Mouse (Mus musculus) splenic B cell, adult 2 months (primary cell): ENCODE results near the gene Ing3.
A peak's percentile ranks its signal among the peaks of the same experiment; 100 is the strongest.

Source experiments
- DNase-seq: peaks from one replicate; pipeline ENCODE4 v3.0.0-alpha.2; 2011; ENCODE audit warnings: low read depth, low spot score
- H3K27me3 ChIP-seq: 2 replicates; pipeline ENCODE4 v1.6.1; 2012; ENCODE audit warnings: mild to moderate bottlenecking, low read length, moderate library complexity, mixed read lengths; ENCODE audit not compliant: control insufficient read depth, poor library complexity, insufficient read depth, severe bottlenecking
- H3K36me3 ChIP-seq: 2 replicates; pipeline ENCODE4 v1.6.1; 2012; ENCODE audit warnings: mild to moderate bottlenecking, low read length, moderate library complexity, mixed read lengths; ENCODE audit not compliant: control insufficient read depth, poor library complexity, insufficient read depth, severe bottlenecking

Gene Ing3

GRCm38 (mm10) chr6:21985732-21986540 lies 36.6 kb downstream of the Ing3 start, which contains the start of gene Cped1:
Cped1 (plus strand) TSS chr6:21985916.
- DNase-seq = peak; percentile 39

GRCm38 (mm10) chr6:21986660-21987331 lies 37.4 kb downstream of the Ing3 start:
- Histone ChIP-seq H3K36me3 (no peaks in the 10 kb centered on the region), H3K27me3 (no peaks in the 10 kb centered on the region)
- DNase-seq = peak; percentile 4

More at GRCm38 (mm10) chr6:21985732-21986540, 36.6 kb downstream of the Ing3 start, which contains the start of gene Cped1:
- H3K27me3 ChIP-seq = no peaks in the 10 kb centered on the region
- no peaks in the 10 kb centered on the region for H3K36me3 ChIP-seq

DNA sequence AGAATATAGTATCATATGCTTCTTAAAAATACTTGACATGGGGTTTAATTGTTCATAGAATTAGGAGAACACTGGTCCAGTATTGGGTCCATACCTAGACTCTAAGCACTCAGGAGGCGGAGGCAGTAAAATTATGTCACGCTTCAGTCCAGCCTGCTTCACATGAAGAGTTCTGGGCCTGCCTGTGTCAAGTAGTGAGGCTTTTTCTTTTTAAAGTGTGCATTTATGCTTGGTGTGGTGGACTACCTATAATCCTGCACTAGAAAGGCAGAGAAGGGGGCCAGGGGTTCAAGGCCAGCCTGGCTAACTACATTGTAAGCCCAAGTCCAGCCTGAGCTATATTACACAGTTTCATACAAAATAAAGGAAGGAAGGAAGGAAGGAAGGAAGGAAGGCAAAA lies 38.2 kb downstream of the Ing3 start:
- DNase-seq = no peak
- Histone ChIP-seq H3K27me3 (no peaks in the 10 kb centered on the region), H3K36me3 (no peaks in the 10 kb centered on the region)

DNA sequence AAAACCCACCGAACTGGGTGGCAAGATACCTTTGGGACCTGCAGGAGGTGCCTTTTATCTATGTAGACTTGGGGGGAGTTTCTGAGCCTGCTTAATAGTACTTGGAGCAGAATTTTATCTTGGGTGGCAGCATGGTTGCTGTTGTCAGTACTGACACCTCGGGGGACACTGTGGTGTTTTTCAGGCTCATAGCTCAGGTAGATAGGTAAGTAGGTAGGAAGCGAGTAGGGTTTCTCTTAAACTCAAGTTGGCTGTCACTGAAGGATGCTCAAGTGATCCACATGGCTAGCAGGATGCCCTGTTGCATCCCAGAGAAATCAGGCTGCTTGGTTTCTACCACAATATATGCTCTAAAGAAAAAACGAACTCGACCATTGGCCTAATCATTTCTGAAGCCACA lies 38.9 kb downstream of the Ing3 start:
- no peak for DNase-seq
- Histone ChIP-seq H3K36me3 (no peaks in the 10 kb centered on the region), H3K27me3 (no peaks in the 10 kb centered on the region)

- Histone ChIP-seq H3K27me3 (no peaks in the 10 kb centered on the region), H3K36me3 (no peaks in the 10 kb centered on the region)
- DNase-seq = no peak
These were observed 39.7 kb downstream of the Ing3 start for GRCm38 (mm10) chr6:21989081-21989480.

DNA sequence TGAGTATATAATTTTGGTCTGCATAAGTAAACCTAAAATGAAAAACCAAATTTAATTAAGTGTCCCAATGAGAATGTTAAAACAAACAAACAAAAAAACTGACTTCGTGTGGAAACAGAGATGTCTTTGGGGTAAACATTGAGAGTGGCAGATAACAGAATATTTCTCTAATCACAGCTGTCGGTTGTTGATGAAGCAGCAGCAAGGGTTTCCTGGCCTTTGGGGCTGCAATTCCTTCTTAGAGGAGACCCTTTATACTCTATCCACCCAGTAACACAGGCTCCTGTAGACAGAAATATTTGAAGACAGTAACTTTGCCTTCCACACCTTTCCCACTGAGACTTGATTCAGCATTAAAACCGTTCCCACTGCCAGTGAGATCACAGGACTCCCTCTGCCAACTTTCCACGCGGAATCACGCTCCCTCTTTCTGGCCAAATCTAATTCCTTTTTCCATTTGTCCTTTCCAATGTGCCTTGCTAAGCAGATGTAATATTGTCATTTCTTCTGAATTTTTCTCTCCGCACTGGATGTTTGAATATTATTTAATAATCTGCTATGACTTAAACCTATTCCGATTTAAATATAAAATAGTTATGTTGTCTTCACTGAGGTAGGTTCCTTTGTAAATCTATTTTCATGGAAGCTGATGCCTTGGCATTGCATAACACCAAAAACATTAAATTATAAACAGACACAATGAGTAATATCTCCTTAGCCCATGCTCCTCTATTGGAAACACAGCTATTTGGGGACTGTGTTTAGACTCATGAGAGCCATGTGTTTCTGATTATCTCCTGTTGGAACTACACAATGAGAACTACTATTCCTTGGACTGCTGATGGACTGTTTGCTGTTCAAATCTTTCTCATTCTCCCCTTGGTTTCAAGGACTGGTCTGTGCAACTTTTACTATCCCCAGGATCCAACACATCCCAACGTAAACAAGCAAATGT lies 41.1 kb downstream of the Ing3 start:
- DNase-seq = no peak
- Histone ChIP-seq H3K27me3 (no peaks in the 10 kb centered on the region), H3K36me3 (no peaks in the 10 kb centered on the region)

DNA sequence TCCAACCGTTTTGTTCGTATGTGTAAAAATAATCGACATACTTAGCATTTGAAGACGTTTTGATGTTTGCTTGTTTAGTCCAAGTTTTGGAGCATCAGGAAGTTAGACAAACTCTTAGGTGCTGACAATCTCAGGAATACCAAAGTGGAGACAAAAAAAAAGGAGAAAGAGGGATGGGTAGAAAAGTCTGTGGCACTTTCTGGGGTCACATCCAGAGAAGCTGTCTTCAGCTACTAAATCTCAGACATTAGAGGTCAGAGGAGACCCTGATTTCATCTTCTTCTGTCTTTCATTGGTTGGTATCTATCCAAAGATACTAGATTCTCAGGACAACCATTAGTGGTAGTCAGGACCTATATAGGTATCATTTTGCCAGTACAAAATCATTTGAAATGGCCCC lies 41.8 kb downstream of the Ing3 start:
- H3K36me3 ChIP-seq = no peaks in the 10 kb centered on the region
- no peak for DNase-seq
- no peaks in the 10 kb centered on the region for H3K27me3 ChIP-seq

DNA sequence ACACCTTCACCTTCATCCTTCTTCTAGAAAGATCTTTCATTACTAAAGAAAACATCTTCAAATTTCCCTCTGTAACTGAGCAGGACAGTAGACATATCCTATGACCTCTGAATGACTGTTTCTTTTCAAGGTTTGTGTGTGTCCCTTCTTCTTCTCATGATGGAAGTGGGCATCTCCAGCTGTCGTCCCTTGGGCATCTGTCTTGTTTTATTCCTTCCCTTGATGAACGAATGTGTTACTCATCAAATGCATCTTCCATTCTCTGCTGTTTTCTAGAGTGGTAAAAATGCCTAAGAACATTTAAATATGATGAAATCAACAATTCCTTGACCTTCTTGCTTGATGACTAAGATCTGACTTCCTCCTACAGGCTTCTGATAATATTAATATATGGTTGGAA lies 43.7 kb downstream of the Ing3 start:
- no peaks in the 10 kb centered on the region for H3K27me3 ChIP-seq
- H3K36me3 ChIP-seq = no peaks in the 10 kb centered on the region
- no peak for DNase-seq

- H3K36me3 ChIP-seq = no peaks in the 10 kb centered on the region
- DNase-seq = no peak
- H3K27me3 ChIP-seq = no peaks in the 10 kb centered on the region
These were observed 48.8 kb downstream of the Ing3 start for GRCm38 (mm10) chr6:21998131-21998530.

DNA sequence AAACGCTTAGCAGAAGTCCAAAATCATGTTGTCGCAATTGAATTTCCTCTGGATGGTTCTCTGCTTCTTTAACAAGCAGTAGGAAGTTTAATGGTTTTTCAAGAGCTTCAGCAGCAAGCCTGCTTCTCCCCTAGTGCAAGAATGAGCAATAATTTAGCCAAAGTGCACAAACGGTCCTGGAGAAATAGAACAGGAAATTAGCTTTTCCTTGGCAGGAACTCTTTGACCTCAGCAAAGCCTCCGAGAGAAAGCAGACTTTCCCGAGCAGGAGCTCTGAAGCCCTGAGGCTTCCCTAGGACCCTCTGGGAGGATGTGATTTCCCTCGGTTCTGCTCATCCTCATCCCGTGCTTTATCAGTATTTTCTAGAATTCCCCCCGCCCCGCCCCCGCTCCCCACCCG lies 49.7 kb downstream of the Ing3 start:
- no peak for DNase-seq
- Histone ChIP-seq H3K36me3 (no peaks in the 10 kb centered on the region), H3K27me3 (no peaks in the 10 kb centered on the region)

- DNase-seq = no peak
These were observed 50.7 kb downstream of the Ing3 start for GRCm38 (mm10) chr6:22000086-22000485.

GRCm38 (mm10) chr6:22000881-22001280 lies 51.5 kb downstream of the Ing3 start:
- no peak for DNase-seq
- Histone ChIP-seq H3K27me3 (no peaks in the 10 kb centered on the region), H3K36me3 (no peaks in the 10 kb centered on the region)

More at GRCm38 (mm10) chr6:22000086-22000485, 50.7 kb downstream of the Ing3 start:
- Histone ChIP-seq H3K36me3 (no peaks in the 10 kb centered on the region), H3K27me3 (no peaks in the 10 kb centered on the region)

DNA sequence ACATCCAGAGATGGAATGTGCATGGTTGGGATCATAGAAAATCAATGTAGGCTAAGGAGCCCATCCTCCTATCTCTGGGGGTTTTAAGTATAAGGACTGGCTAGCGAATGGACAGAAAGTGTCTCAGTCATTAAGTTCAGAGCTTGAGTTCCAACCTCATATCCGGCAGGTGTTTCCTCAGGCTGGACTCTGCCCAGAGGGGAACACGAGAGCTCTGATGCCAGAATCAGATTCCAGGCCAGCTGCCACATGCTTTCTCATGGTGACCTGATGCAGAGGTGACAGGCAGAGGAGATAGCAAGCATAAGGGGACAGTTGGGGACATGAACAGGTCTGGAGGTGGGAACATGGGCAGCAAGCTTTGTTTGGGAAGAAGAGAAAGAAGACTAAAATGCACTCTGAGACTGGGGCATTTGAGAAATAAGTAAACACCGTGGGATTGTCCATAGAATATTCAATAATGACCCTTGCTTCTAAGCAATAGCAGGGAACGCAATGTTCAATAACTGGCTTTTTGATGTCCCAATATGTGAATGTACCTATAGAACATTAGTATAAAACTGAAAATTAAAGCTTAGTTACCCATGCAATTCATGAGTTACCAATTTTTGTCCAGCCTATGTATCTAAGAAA lies 52.0 kb downstream of the Ing3 start:
- DNase-seq = no peak
- H3K27me3 ChIP-seq = no peaks in the 10 kb centered on the region

GRCm38 (mm10) chr6:22002521-22003199 lies 53.3 kb downstream of the Ing3 start:
- no peak for DNase-seq
- Histone ChIP-seq H3K36me3 (no peaks in the 10 kb centered on the region), H3K27me3 (no peaks in the 10 kb centered on the region)

More for the DNA sequence above, 52.0 kb downstream of the Ing3 start:
- H3K36me3 ChIP-seq = no peaks in the 10 kb centered on the region
